Mouse (Mus musculus) hindbrain, embryonic 11.5 days (tissue): ENCODE results near the gene Pex10. TPM values are rescaled to one million over a fixed set of nuclear protein-coding genes. Genes with fewer than 3 reads are reported as not detected.

Experiments used
- ATAC-seq: fragments of 200-750 bp; cut with Nextera tagmentation; 2 replicates; pipeline ENCODE4 v1.8.0; 2017; ENCODE audit warnings: mild to moderate bottlenecking, moderate TSS enrichment, moderate library complexity; ENCODE audit not compliant: low FRiP score
- DNase-seq: peaks from one replicate; pipeline ENCODE4 v3.0.0-alpha.2; 2015; ENCODE audit warnings: low spot score
- H3K27ac ChIP-seq: fragments of 300-500 bp; sonication (generic); 2 replicates; pipeline ENCODE4 v1.5.1; 2014; ENCODE audit warnings: mild to moderate bottlenecking, low read depth, low read length
- H3K27me3 ChIP-seq: fragments of 300-500 bp; sonication (generic); 2 replicates; pipeline ENCODE4 v1.6.1; 2014; ENCODE audit warnings: mild to moderate bottlenecking, low read length, moderate library complexity, mixed read lengths; ENCODE audit not compliant: control insufficient read depth, insufficient read depth
- H3K36me3 ChIP-seq: fragments of 300-500 bp; sonication (generic); 2 replicates; pipeline ENCODE4 v1.6.1; 2014; ENCODE audit warnings: mild to moderate bottlenecking, low read length, moderate library complexity, mixed read lengths; ENCODE audit not compliant: control insufficient read depth, insufficient read depth
- H3K4me1 ChIP-seq: fragments of 300-500 bp; sonication (generic); replicated peaks from 2 replicates; pipeline ENCODE4 v1.6.1; 2014; ENCODE audit warnings: low read length, mixed read lengths; ENCODE audit not compliant: control insufficient read depth, insufficient read depth
- H3K4me2 ChIP-seq: fragments of 300-500 bp; sonication (generic); replicated peaks from 2 replicates; pipeline ENCODE4 v1.6.1; 2014; ENCODE audit warnings: mild to moderate bottlenecking, low read depth, low read length
- H3K4me3 ChIP-seq: fragments of 300-500 bp; sonication (generic); 2 replicates; pipeline ENCODE4 v1.5.1; 2014; ENCODE audit warnings: low read depth, low read length
- H3K9ac ChIP-seq: fragments of 300-500 bp; sonication (generic); 2 replicates; pipeline ENCODE4 v1.6.1; 2014; ENCODE audit warnings: low read depth, low read length
- H3K9me3 ChIP-seq: fragments of 300-500 bp; sonication (generic); 2 replicates; pipeline ENCODE4 v1.6.1; 2016; ENCODE audit warnings: low read length; ENCODE audit not compliant: control insufficient read depth
- WGBS: fragments of 180-500 bp; shearing (Covaris S2); extraction: QIAGEN DNeasy Blood & Tissue Kit; methylation state at CpG from one replicate; pipeline ENCODE4 v1.1.7; 2014; 5-methylcytosine and 5-hydroxymethylcytosine counted together
- polyA plus RNA-seq: library from polyadenylated mRNA; unstranded; fragments of >200 nt; fragmentation: Nextera tagmentation; extraction: Ambion mirVana; gene quantifications from 2 replicates; pipeline ENCODE4 v1.2.1, GENCODE M21; 2014

Pex10 gene
- polyA plus RNA-seq, 1 experiment from 2014 or later: 5.6 TPM

- H3K4me1 ChIP-seq: no peaks in the 10 kb centered on the region
- no peak for ATAC-seq
- 94% methylated on average over 5 of the region's 5 CpGs for WGBS
- no peaks in the 10 kb centered on the region for H3K36me3 ChIP-seq
- H3K27me3 ChIP-seq: no peaks in the 10 kb centered on the region
- no peak overlapping the region for H3K9ac ChIP-seq
- no peak overlapping the region for H3K4me2 ChIP-seq
- no peaks in the 10 kb centered on the region for H3K9me3 ChIP-seq
- no peak overlapping the region for H3K4me3 ChIP-seq
- DNase-seq: no peak
- H3K27ac ChIP-seq: no peak overlapping the region
Measured at GRCm38 (mm10) chr4:155109471-155109870, 42.7 kb downstream of the Pex10 start.

DNA sequence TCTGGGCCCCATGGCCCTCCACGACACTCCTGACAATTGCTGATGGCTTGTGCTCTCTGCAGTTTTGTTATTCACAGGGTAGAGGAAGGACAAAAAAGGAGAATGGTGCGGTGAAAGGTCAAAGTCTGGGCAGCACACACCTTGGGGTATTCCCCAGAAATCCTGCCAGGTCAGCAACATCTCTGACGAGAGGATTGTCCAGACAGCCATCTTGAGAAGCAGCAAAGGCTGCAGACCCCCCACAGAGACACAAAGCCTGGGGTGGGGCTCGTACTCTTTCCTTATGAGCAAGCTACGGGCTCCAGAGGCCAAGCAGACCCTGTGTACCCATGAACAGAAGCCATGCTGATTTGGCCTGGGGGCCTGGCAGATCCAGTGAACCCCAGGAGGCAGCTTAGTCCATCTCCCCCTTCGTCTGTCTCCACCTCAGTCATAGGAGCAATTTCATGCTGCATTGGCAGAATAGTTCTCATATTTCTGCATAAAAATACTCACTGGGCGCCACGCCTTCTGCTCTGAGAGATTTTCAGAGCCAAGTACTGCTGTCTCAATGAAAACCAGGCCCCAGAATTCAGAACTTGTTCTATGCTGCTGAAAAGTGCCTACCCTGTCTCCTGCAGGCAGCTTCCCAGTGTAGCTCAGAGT, 47.1 kb downstream of the Pex10 start:
- WGBS: 66% methylated on average over 8 of the region's 8 CpGs
- ATAC-seq: no peak

DNA sequence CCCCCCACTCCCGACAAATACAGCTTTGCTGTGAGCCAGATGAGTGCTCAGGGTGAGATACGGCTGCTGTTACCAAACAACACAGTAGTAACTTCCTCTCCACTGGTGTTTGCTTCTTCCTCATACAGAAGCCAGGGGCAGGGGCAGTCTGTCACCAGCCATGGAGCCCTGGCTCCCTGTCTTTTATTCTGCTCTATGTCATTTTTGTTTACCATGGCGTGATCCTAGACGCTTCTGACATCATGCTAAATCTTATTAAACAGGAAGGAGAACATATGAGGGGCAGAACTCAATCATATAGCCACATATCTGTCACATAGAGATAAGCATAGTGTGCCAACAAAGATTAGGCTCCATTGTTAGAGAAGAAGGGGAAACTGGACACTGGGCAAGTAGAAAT, 49.8 kb downstream of the Pex10 start:
- Histone ChIP-seq H3K27me3 (no peaks in the 10 kb centered on the region), H3K9ac (no peak overlapping the region), H3K27ac (no peak overlapping the region), H3K4me2 (no peak overlapping the region), H3K9me3 (no peaks in the 10 kb centered on the region), H3K4me1 (no peaks in the 10 kb centered on the region), H3K4me3 (no peak overlapping the region), H3K36me3 (no peaks in the 10 kb centered on the region)
- WGBS: 88% methylated on average over 4 of the region's 4 CpGs
- DNase-seq (no peak), ATAC-seq (no peak)

More for the DNA sequence above, 47.1 kb downstream of the Pex10 start:
- Histone ChIP-seq H3K27me3 (no peaks in the 10 kb centered on the region), H3K9me3 (no peaks in the 10 kb centered on the region), H3K9ac (no peak overlapping the region), H3K4me1 (no peaks in the 10 kb centered on the region), H3K4me3 (no peak overlapping the region), H3K27ac (no peak overlapping the region), H3K4me2 (no peak overlapping the region), H3K36me3 (no peaks in the 10 kb centered on the region)
- no peak for DNase-seq

- WGBS: 72% methylated on average over 6 of the region's 6 CpGs
- peaks cover 3% of the 10 kb centered on the region; the same call in 1 of the 2 replicates for H3K4me1 ChIP-seq
Measured at GRCm38 (mm10) chr4:155117396-155117978, 50.7 kb downstream of the Pex10 start.

DNA sequence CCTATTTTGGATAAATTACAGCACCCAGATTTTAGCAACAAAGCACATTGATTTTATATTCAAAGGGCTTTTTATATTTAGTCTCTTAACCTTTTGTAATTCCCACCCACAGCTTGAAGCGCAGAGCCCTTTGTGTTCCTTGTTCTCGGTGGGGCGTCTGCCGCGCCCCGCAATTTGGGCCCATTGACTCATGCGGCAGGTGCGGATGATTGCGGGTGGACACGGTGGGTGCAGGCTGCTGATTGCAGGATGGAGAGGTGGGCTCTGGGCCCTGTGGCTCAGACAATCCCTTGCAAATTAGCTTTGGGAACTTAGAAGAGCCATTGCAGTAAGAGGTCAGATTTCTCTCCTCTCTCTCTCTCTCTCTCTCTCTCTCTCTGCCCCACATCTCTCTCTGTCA, 51.5 kb downstream of the Pex10 start:
- H3K4me1 ChIP-seq: peaks cover 3% of the 10 kb centered on the region; the same call in 1 of the 2 replicates
- H3K27ac ChIP-seq: no peak overlapping the region
- WGBS: 77% methylated on average over 10 of the region's 10 CpGs

More at GRCm38 (mm10) chr4:155117396-155117978, 50.7 kb downstream of the Pex10 start:
- no peak for DNase-seq
- ATAC-seq: no peak
- H3K27me3 ChIP-seq: no peaks in the 10 kb centered on the region
- no peak overlapping the region for H3K4me3 ChIP-seq
- H3K36me3 ChIP-seq: no peaks in the 10 kb centered on the region
- no peak overlapping the region for H3K4me2 ChIP-seq
- H3K27ac ChIP-seq: no peak overlapping the region
- H3K9me3 ChIP-seq: no peaks in the 10 kb centered on the region
- no peak overlapping the region for H3K9ac ChIP-seq

GRCm38 (mm10) chr4:155120038-155120437, 53.2 kb downstream of the Pex10 start:
- Histone ChIP-seq H3K4me2 (no peak overlapping the region), H3K9ac (no peak overlapping the region), H3K27me3 (no peaks in the 10 kb centered on the region), H3K27ac (no peak overlapping the region), H3K36me3 (no peaks in the 10 kb centered on the region), H3K4me1 (peaks cover 3% of the 10 kb centered on the region; the same call in 1 of the 2 replicates), H3K9me3 (no peaks in the 10 kb centered on the region), H3K4me3 (no peak overlapping the region)
- WGBS: 86% methylated on average over 7 of the region's 7 CpGs
- DNase-seq (no peak), ATAC-seq (no peak)

More for the DNA sequence above, 51.5 kb downstream of the Pex10 start:
- H3K27me3 ChIP-seq: no peaks in the 10 kb centered on the region
- no peak overlapping the region for H3K9ac ChIP-seq
- no peaks in the 10 kb centered on the region for H3K36me3 ChIP-seq
- H3K4me3 ChIP-seq: no peak overlapping the region
- no peak overlapping the region for H3K4me2 ChIP-seq
- H3K9me3 ChIP-seq: no peaks in the 10 kb centered on the region
- DNase-seq (no peak), ATAC-seq (no peak)

GRCm38 (mm10) chr4:155120583-155120982, 53.8 kb downstream of the Pex10 start:
- WGBS: 86% methylated on average over 5 of the region's 5 CpGs
- Histone ChIP-seq H3K36me3 (no peaks in the 10 kb centered on the region), H3K4me2 (no peak overlapping the region), H3K27me3 (no peaks in the 10 kb centered on the region), H3K9ac (no peak overlapping the region), H3K27ac (no peak overlapping the region), H3K9me3 (no peaks in the 10 kb centered on the region), H3K4me1 (peaks cover 3% of the 10 kb centered on the region; the same call in 1 of the 2 replicates), H3K4me3 (no peak overlapping the region)
- ATAC-seq (no peak), DNase-seq (no peak)

DNA sequence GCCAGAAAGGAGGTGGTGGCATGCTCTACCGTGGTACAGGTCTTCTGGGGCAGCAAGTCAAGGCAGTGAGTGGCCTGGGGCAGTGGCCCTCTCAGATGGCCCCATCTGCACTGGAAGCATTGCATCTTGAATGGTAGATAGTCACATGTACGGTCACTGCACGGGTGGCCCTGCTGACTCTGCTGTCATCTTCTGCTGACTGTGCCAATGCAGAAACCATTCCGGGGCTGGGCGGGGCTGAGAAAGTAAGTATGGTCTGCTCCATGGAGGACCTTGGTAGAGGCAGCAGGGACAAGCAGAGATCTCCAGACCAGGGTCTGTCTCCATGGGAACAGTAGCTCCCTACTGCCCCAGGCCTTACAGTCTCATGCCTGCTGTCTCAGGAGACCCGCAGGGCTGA, 54.4 kb downstream of the Pex10 start:
- H3K27me3 ChIP-seq: no peaks in the 10 kb centered on the region
- H3K27ac ChIP-seq: no peak overlapping the region
- no peaks in the 10 kb centered on the region for H3K36me3 ChIP-seq
- H3K4me3 ChIP-seq: no peak overlapping the region
- no peak overlapping the region for H3K4me2 ChIP-seq
- WGBS: 81% methylated on average over 6 of the region's 6 CpGs
- no peaks in the 10 kb centered on the region for H3K9me3 ChIP-seq
- peaks cover 3% of the 10 kb centered on the region; the same call in 1 of the 2 replicates for H3K4me1 ChIP-seq
- ATAC-seq: no peak
- H3K9ac ChIP-seq: no peak overlapping the region
- no peak for DNase-seq
